ENCODE assay signal across 27 mouse cellular contexts in the genomic region with DNA sequence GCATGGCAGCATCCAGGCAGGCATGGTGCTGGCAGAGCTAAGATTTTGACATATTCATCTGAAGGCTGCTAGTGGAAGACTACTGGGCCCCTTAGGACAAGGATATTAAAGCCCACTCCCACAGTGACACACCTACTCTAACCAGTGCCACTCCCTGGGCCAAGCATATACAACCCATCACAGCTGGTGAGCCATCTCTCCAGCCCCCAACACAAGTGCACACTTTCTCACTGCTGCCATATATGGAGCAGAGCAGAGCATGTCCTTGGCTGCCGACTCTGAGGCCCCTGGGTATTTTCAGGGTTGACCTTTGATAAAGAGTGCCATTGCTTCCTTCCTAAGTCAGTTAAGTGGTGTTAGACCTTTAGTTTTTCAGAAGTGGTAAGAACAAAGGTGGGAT. TPM values are rescaled to one million over a fixed set of nuclear protein-coding genes. Genes with fewer than 3 reads are reported as not detected.
A peak's percentile ranks its signal among the peaks of the same experiment; 100 is the strongest.
DNase-seq lines count a peak whose midpoint lies in the region; ATAC-seq and TF ChIP-seq lines count a peak whose summit lies in the region.
"Had no signal": no experiment of that assay in that cellular context is flagged by ENCODE, and none has a peak within 500 bp of the region (broad histone marks: within the 10 kb centered on the region; RNA-seq: fewer than 3 reads in every experiment).

No protein-coding gene starts in this region.

- H3K79me2 ChIP-seq in myocyte (ENCODE audit: control insufficient read depth, insufficient read depth) = peaks cover 4% of the 10 kb centered on the region

- no peaks in the 10 kb centered on the region for H3K9me3 ChIP-seq in heart, embryonic 16.5 days (replicated peaks; ENCODE audit: control insufficient read depth, low read length)
- no peaks in the 10 kb centered on the region for H3K9me3 ChIP-seq in lung, embryonic 15.5 days
- H3K9me3 ChIP-seq: forebrain, embryonic 10.5 days; midbrain, embryonic 12.5 days; neural tube, embryonic 13.5 days had no signal

- 21% methylated on average over 1 of the region's 1 CpGs for WGBS in heart, embryonic 16.5 days
- 48% methylated on average over 1 of the region's 1 CpGs for WGBS in lung, embryonic 15.5 days
- 33% methylated on average over 1 of the region's 1 CpGs for WGBS in lung, adult 2 months

- intact Hi-C loops in gastrocnemius, adult 2 months (cut with DNase I) = no loop called here

- no peak overlapping the region for H3K4me2 ChIP-seq in heart, embryonic 16.5 days (ENCODE audit: low read depth, low read length)
- H3K4me2 ChIP-seq in lung, embryonic 15.5 days = no peak overlapping the region
- H3K4me2 ChIP-seq in myocyte (ENCODE audit: low read depth) = no peak overlapping the region
- H3K4me2 ChIP-seq: hindbrain, embryonic 14.5 days; midbrain, embryonic 12.5 days; neural tube, embryonic 13.5 days had no signal

- H3K27ac ChIP-seq in gastrocnemius, adult 2 months = peak overlapping the region; percentile 78
- H3K27ac ChIP-seq in heart, embryonic 16.5 days (ENCODE audit: low read length) = peak overlapping the region; percentile 88; the same call in 1 of the 2 replicates
- peak overlapping the region; percentile 80 for H3K27ac ChIP-seq in lung, embryonic 15.5 days
- H3K27ac ChIP-seq: forebrain, embryonic 10.5 days; hindbrain, embryonic 14.5 days; midbrain, embryonic 12.5 days; neural tube, embryonic 13.5 days had no signal

- no peaks in the 10 kb centered on the region for H3K27me3 ChIP-seq in heart, embryonic 16.5 days (ENCODE audit: control insufficient read depth, insufficient read depth, low read length)
- H3K27me3 ChIP-seq in lung, embryonic 15.5 days = no peaks in the 10 kb centered on the region
- no peaks in the 10 kb centered on the region for H3K27me3 ChIP-seq in myocyte (ENCODE audit: control insufficient read depth, insufficient read depth, insufficient read length)
- H3K27me3 ChIP-seq: CH12.LX; midbrain, embryonic 12.5 days; neural tube, embryonic 13.5 days had no signal

- no peak for TF ChIP-seq POLR2A in lung, adult 2 months (IDR thresholded peaks at IDR 0.05; ENCODE audit: borderline replicate concordance, extremely low read depth, low read depth, low read length)
- TF ChIP-seq POLR2A in myocyte (IDR thresholded peaks at IDR 0.05; ENCODE audit: insufficient read length, low read depth) = no peak

- peaks cover 31% of the 10 kb centered on the region for H3K4me1 ChIP-seq in heart, embryonic 16.5 days (ENCODE audit: control insufficient read depth, insufficient read depth, low read length)
- peaks cover 27% of the 10 kb centered on the region for H3K4me1 ChIP-seq in lung, embryonic 15.5 days
- peaks cover 9% of the 10 kb centered on the region; the same call in 1 of the 2 replicates for H3K4me1 ChIP-seq in lung, adult 2 months (ENCODE audit: control insufficient read depth, insufficient read depth, low read length)
- H3K4me1 ChIP-seq: midbrain, embryonic 12.5 days; neural tube, embryonic 13.5 days had no signal

- no peak overlapping the region for H3ac ChIP-seq in myocyte (ENCODE audit: control insufficient read depth, insufficient read length)

- H3K9ac ChIP-seq in heart, embryonic 16.5 days (ENCODE audit: low read length) = no peak overlapping the region
- no peak overlapping the region for H3K9ac ChIP-seq in lung, embryonic 15.5 days
- H3K9ac ChIP-seq: hindbrain, embryonic 14.5 days; liver, postnatal 0 days; midbrain, embryonic 12.5 days; neural tube, embryonic 13.5 days had no signal

- no peak for ATAC-seq in heart, embryonic 16.5 days (replicated peaks; ENCODE audit: extremely low read depth, insufficient read depth, low FRiP score)
- no peak for ATAC-seq in lung, embryonic 15.5 days (ENCODE audit: borderline replicate concordance, extremely low read depth, low FRiP score, low TSS enrichment)
- ATAC-seq: liver, postnatal 0 days had no signal

- DNase-seq in gastrocnemius, adult 2 months = no peak
- no peak for DNase-seq in gastrocnemius, postnatal 4 days (ENCODE audit: low spot score in 2 of 2)
- DNase-seq in heart, adult 9 months (ENCODE audit: low spot score in 2 of 2) = no peak
- no peak for DNase-seq in lung, adult 2 months
- DNase-seq: adrenal gland, postnatal 25 days; cerebellum, adult 18-20 months; cerebellum, postnatal 25 days; embryo, embryonic 11 days; heart, adult 18-20 months; liver, postnatal 0 days; right cerebral cortex, adult 18-20 months; thymus, adult 2 months had no signal

- H3K36me3 ChIP-seq in heart, embryonic 16.5 days (ENCODE audit: control insufficient read depth, insufficient read depth) = peaks cover 24% of the 10 kb centered on the region
- H3K36me3 ChIP-seq in lung, embryonic 15.5 days = peaks cover 23% of the 10 kb centered on the region
- H3K36me3 ChIP-seq in myocyte (ENCODE audit: control insufficient read depth, insufficient read depth) = peaks cover 12% of the 10 kb centered on the region

- no peak overlapping the region for H3K4me3 ChIP-seq in gastrocnemius, adult 2 months
- H3K4me3 ChIP-seq in heart, embryonic 16.5 days (ENCODE audit: low read length) = no peak overlapping the region
- H3K4me3 ChIP-seq in lung, embryonic 15.5 days = no peak overlapping the region
- H3K4me3 ChIP-seq in lung, adult 2 months (replicated peaks; ENCODE audit: extremely low read depth, low read depth, low read length) = no peak overlapping the region
- H3K4me3 ChIP-seq in myocyte = no peak overlapping the region
- H3K4me3 ChIP-seq: forebrain, embryonic 10.5 days; midbrain, embryonic 12.5 days; neural tube, embryonic 13.5 days had no signal

- TF ChIP-seq CTCF in gastrocnemius, adult 2 months (IDR thresholded peaks at IDR 0.05) = no peak
- TF ChIP-seq CTCF in lung, adult 2 months (IDR thresholded peaks at IDR 0.05; ENCODE audit: insufficient read depth, low read length) = no peak

TF ChIP-seq in myocyte, 11 proteins besides CTCF, POLR2A, EP300 and RAD21:
- no peak for TF ChIP-seq E2F4 (IDR thresholded peaks at IDR 0.05; ENCODE audit: insufficient read depth)
- TF ChIP-seq CEBPB (IDR thresholded peaks at IDR 0.05; ENCODE audit: insufficient read depth, poor library complexity, severe bottlenecking) = no peak
- TF ChIP-seq MAX (IDR thresholded peaks at IDR 0.05; ENCODE audit: low read depth) = no peak
- TF ChIP-seq MYOG (IDR thresholded peaks at IDR 0.05; ENCODE audit: control insufficient read depth in 1 of 3, insufficient read depth in 1 of 3, insufficient read length in 2 of 3, low read depth in 2 of 3) = peak in 2 of 3 experiments; percentile 20 to 58
- TF ChIP-seq REST (IDR thresholded peaks at IDR 0.05; ENCODE audit: insufficient read depth, insufficient read length) = no peak
- no peak for TF ChIP-seq USF1 (IDR thresholded peaks at IDR 0.05; ENCODE audit: low read depth)
- TF ChIP-seq SRF (IDR thresholded peaks at IDR 0.05; ENCODE audit: control insufficient read depth, insufficient read length, low read depth) = peak; percentile 91
- TF ChIP-seq TCF12 (IDR thresholded peaks at IDR 0.05; ENCODE audit: insufficient read depth, poor library complexity, severe bottlenecking) = no peak
- TF ChIP-seq MYOD1 (IDR thresholded peaks at IDR 0.05; ENCODE audit: control insufficient read depth in 1 of 3, insufficient read length in 2 of 3, low read depth in 2 of 3) = peak in 2 of 3 experiments; percentile 18 to 62
- TF ChIP-seq POLR2AphosphoS2 (IDR thresholded peaks at IDR 0.05; ENCODE audit: insufficient read length, low read depth) = no peak
- TF ChIP-seq TCF3 (IDR thresholded peaks at IDR 0.05; ENCODE audit: insufficient read length, low read depth) = no peak
TF ChIP-seq in myocyte: peak in this region for 3.

RNA-seq across cellular contexts. Expression of a gene that starts 6.6 kb away (rescaled TPM):
- total RNA-seq in gastrocnemius, adult 2 months (2021) = 10 to 100 TPM; 10.3 to 17.8 TPM
- 10 to 100 TPM; 15.2 to 17.6 TPM for total RNA-seq in gastrocnemius, postnatal 4 days (2021)
- 32.7 and 36.0 TPM in 2 replicates for polyA plus RNA-seq in heart, embryonic 16.5 days (2015; fragmentation: Nextera tagmentation; extraction: Ambion mirVana)
- 39.3 and 41.2 TPM in 2 replicates for polyA plus RNA-seq in lung, embryonic 15.5 days (2015; fragmentation: Nextera tagmentation; extraction: Ambion mirVana)
- polyA plus RNA-seq in lung, adult 2 months (2012; rRNA removed) = 16.3 and 18.3 TPM in 2 replicates
- 17.8 TPM for polyA plus RNA-seq in myocyte (2012; fragmentation: generic; extraction: Trizol)

RNA-seq across cellular contexts. Expression of a gene that starts 6.7 kb away (rescaled TPM):
- 1 to 10 TPM; 6.8 to 7.7 TPM for total RNA-seq in gastrocnemius, adult 2 months (2021)
- 10 to 100 TPM; 45.5 to 47.6 TPM for total RNA-seq in gastrocnemius, postnatal 4 days (2021)
- polyA plus RNA-seq in heart, embryonic 16.5 days (2015; fragmentation: Nextera tagmentation; extraction: Ambion mirVana) = 41.4 and 43.2 TPM in 2 replicates
- 59.6 and 61.2 TPM in 2 replicates for polyA plus RNA-seq in lung, embryonic 15.5 days (2015; fragmentation: Nextera tagmentation; extraction: Ambion mirVana)
- polyA plus RNA-seq in lung, adult 2 months (2012; rRNA removed) = 89.9 and 123 TPM in 2 replicates
- polyA plus RNA-seq in myocyte (2012; fragmentation: generic; extraction: Trizol) = 34.1 TPM

RNA-seq across cellular contexts. Expression of a gene that starts 13.6 kb away (rescaled TPM):
- not detected for total RNA-seq in gastrocnemius, adult 2 months (2021)
- not detected for total RNA-seq in gastrocnemius, postnatal 4 days (2021)
- 1.00 and 1.5 TPM in 2 replicates for polyA plus RNA-seq in heart, embryonic 16.5 days (2015; fragmentation: Nextera tagmentation; extraction: Ambion mirVana)
- 2.1 and 2.5 TPM in 2 replicates for polyA plus RNA-seq in lung, embryonic 15.5 days (2015; fragmentation: Nextera tagmentation; extraction: Ambion mirVana)
- 17.8 and 19.7 TPM in 2 replicates for polyA plus RNA-seq in lung, adult 2 months (2012; rRNA removed)
- 33.3 TPM for polyA plus RNA-seq in myocyte (2012; fragmentation: generic; extraction: Trizol)
- total RNA-seq: adrenal gland, postnatal 25 days; gastrocnemius, adult 8-10 months; left cerebral cortex, postnatal 25 days; liver, adult 2 months; MEL had no signal
- polyA plus RNA-seq: intestine, embryonic 14.5 days; kidney, embryonic 14.5 days; liver, adult 2 months; midbrain, embryonic 12.5 days had no signal

RNA-seq across cellular contexts. Expression of a gene that starts 21.5 kb away (rescaled TPM):
- total RNA-seq in gastrocnemius, adult 2 months (2021) = not detected
- total RNA-seq in gastrocnemius, postnatal 4 days (2021) = not detected
- 0.22 TPM in 1 of 2 replicates, not detected in the other for polyA plus RNA-seq in heart, embryonic 16.5 days (2015; fragmentation: Nextera tagmentation; extraction: Ambion mirVana)
- 0.30 TPM in 1 of 2 replicates, not detected in the other for polyA plus RNA-seq in lung, embryonic 15.5 days (2015; fragmentation: Nextera tagmentation; extraction: Ambion mirVana)
- polyA plus RNA-seq in lung, adult 2 months (2012; rRNA removed) = 0.38 and 0.62 TPM in 2 replicates
- 0.24 TPM for polyA plus RNA-seq in myocyte (2012; fragmentation: generic; extraction: Trizol)
- total RNA-seq: adrenal gland, postnatal 25 days; CH12.LX; gastrocnemius, adult 8-10 months; heart, adult 18-20 months; layer of hippocampus, adult 8-10 months; left cerebral cortex, postnatal 25 days; liver, adult 2 months; MEL had no signal
- polyA plus RNA-seq: forebrain, embryonic 10.5 days; hindbrain, embryonic 14.5 days; intestine, embryonic 14.5 days; kidney, embryonic 14.5 days; liver, postnatal 0 days; midbrain, embryonic 12.5 days had no signal

RNA-seq across cellular contexts. Expression of a gene that starts 42.6 kb away (rescaled TPM):
- total RNA-seq in gastrocnemius, adult 2 months (2021) = 10 to 100 TPM; 28.1 to 30.4 TPM
- 10 to 100 TPM; 22.5 to 24.4 TPM for total RNA-seq in gastrocnemius, postnatal 4 days (2021)
- polyA plus RNA-seq in heart, embryonic 16.5 days (2015; fragmentation: Nextera tagmentation; extraction: Ambion mirVana) = 60.6 and 61.6 TPM in 2 replicates
- 56.6 and 59.9 TPM in 2 replicates for polyA plus RNA-seq in lung, embryonic 15.5 days (2015; fragmentation: Nextera tagmentation; extraction: Ambion mirVana)
- 45.4 and 60.4 TPM in 2 replicates for polyA plus RNA-seq in lung, adult 2 months (2012; rRNA removed)
- 57.1 TPM for polyA plus RNA-seq in myocyte (2012; fragmentation: generic; extraction: Trizol)
